Mouse (Mus musculus): ENCODE measurements around the gene Mllt3. TPM values are rescaled to one million over a fixed set of nuclear protein-coding genes. Genes with fewer than 3 reads are reported as not detected.
"Not testable (repeated sequence)": the region's sequence is repeated elsewhere in the genome, so short reads cannot be mapped to it uniquely, and the experiment has no call there.

Mllt3 gene
- total RNA-seq, 4 experiments from 2014 or later = 152 to 188 (median 173) TPM

DNA sequence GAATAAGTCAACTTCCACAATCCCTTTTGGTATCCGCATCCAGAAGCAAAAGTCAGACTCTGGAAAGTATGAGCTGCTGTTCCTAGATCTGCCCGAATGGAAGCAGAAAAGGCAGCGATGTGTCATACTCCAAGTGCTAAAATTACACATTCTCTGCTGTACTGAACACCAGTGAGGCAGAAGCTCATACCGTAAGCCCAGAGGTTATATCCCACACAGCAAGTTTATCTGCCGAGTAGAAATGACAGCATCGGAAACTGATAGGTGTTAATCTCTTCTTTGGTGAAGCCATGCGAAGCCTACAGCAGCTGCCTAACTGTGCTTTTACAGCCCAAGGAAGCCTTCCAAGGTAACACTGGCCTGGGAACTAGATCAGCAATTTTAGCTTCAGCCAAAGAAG is 17.9 kb downstream of the Mllt3 start:
- DNase-seq (ENCODE audit: low spot score in 2 of 2) = no peak

DNA sequence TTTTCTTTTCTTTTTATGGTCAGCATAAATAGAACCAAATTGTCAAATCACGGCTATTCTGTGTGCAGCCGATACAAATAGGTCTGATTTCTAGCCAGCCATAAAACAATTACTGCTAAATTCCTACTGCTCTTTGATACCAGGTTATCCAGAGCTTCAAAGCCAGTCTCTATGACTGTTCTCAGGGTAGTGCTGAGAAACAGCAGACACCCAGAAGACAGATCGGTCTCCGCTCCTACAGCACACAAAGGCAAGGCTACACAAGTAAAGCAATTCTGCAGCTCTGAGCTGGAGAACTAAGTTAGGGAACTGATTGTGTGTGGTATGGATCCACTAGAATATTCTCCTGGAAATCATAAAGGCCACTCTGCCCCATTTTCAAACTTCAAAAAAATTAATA is 20.4 kb downstream of the Mllt3 start:
- no peak for DNase-seq (ENCODE audit: low spot score in 2 of 2)

DNA sequence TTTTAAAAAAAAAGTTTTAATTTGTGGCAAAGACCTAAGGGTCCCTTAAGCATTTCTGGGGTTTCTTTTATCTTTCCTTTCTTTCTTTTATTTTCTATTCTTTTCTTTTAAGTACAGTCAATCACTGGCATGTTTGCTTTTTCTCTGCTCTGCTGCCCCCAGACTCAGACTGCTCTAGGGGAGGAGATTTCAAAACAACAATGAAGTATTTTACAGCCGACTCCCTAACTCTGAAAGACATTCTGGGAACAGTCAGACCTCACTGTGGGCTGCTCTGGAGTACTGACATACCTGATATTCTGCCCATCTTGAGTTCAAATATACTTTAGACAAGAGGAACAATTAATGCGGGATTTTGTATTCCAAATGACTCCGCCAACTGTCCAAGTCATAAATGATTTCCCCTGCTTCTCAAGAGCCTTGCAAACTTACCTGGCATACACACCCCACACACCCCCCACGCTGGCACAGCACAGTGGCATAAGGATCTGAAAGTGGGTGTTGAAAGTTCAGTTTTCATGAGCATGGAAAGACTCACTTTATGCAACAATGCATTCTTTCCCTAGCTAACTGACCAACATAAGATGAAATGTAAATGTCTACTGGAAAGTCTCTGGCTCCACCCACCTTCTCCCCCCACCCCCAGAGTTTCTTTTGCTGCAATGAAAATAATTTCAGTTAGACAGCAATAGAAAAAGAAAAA is 21.1 kb downstream of the Mllt3 start:
- no peak for DNase-seq (ENCODE audit: low spot score in 2 of 2)

DNA sequence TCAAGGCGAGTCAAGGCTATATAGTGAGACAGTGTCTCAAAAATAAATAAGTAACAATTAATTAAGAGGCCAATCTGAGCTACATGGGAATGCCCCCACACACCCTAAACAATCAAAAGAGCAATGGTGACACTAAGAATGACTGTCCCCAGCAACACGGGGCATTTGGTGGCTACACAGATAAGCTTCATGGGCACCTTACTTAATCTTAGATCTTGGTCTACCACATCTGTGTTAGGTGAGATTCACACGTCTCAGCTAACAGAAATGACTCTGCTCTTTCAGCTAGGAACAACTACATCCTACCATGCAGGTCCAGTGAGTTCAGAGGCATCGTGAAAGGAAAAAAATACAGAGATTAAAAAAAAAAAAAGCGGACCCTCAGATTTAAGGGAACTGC is 22.7 kb downstream of the Mllt3 start:
- no peak for DNase-seq (ENCODE audit: low spot score in 2 of 2)

DNA sequence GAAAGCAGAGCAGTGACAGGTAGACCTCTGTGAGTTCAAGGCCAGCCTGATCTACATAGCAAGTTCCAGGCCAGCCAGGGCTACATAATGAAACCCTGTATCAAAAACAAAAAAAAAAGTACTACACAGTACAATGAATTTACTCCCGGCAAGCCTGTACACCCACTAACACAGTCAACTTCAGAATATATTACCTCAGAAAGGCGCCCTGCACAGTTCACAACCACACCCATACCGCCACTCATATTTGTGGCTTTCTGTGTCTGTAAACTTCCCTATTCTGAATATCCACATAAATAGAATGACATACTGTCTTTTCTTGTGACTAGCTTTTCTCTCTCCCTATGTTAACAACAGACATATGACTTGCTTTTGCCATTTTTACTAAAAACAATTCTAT is 27.4 kb downstream of the Mllt3 start:
- DNase-seq (ENCODE audit: low spot score in 2 of 2) = no peak

DNA sequence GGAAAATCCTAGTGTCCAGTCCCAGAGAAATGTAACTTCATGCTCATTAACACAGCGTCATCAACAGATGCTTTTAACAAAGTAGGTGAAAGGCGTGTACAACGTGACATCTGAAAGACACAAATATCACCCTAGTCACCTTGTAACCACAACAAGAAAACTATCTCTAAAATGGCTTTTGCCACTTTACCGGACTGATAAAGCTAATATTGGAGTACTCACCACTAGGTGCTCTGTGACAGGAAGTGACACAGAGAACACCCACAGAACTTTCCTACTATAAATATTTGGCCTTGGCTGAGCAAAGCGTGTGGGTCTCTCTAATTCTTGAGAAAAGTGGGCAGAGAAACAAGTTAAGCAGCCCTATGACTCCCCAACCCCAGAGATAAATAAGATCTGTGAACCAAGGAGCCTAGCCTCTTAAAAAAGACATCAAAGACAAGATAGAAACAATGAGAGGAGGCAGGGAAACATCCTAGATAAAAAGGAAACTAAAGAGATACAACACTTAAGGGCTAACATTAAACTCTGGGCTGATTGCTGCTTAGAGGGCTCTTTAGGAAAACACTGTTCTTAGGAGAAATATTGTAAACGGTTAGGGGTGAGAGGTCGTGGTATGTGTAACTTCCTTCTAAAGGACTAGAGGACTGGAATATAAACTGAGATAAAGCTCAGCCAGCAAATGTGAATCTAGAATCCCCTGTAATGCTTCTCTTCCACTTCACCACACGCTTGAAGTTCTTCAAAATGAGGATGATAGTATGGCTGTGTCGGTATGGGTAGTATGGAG is 29.8 kb downstream of the Mllt3 start:
- no peak for DNase-seq (ENCODE audit: low spot score in 2 of 2)

DNA sequence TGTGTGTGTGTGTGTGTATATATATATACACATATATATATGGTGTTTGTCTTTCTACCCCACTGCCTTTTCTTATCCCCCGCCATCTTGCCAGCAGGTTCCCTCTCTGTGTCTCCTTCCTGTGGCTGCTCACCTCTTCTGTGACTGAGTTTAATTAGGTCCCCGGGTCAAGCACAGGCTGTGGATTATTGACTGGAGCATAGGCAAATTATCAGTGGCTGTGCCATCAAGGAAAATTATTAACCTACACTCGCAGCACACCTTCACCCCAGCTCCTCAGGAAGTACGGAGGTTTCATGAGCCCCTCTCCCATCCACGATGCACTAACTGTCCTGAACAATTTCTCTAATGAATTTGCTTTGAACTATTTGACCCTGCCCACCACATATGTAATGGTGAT is 41.5 kb downstream of the Mllt3 start:
- no peak for DNase-seq (ENCODE audit: low spot score in 2 of 2)

DNA sequence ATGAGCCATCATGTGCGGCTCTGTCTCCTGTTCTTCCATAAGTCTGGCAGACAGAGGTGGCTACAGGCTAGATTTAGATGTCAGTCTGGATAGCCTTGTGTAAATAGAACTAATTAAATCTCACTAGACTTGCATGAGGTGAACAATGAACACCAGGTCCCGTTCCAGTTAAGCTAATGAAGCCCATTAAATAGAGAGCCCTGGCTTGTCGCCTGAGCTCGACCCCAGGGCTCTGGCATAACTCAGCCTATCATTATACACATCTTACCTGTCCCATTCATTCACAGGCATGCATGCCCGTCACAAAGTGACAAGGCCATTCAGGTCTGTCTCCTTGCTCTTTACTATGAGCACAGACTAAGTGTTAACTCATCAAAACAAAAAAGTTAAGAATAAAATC is 42.2 kb downstream of the Mllt3 start:
- no peak for DNase-seq (ENCODE audit: low spot score in 2 of 2)

DNA sequence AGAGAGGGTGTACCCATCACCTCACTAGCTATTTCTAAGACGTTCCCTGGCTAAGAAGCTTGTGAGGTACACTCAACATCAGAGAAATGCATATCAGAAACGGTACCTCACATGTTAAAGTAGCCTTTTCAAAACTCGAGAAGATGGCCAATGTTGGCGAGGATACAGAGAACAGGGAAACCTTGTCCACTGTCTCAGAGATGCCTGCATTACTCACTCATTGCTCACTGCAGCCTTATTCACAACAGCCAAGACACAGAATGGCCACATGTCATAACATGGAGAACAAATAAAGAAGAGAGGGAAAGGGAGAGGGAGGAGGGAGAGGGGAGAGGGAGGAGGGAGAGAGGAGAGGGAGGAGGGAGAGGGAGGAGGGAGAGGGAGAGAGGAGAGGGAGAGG is 47.9 kb downstream of the Mllt3 start:
- no peak for DNase-seq (ENCODE audit: low spot score in 2 of 2)

DNA sequence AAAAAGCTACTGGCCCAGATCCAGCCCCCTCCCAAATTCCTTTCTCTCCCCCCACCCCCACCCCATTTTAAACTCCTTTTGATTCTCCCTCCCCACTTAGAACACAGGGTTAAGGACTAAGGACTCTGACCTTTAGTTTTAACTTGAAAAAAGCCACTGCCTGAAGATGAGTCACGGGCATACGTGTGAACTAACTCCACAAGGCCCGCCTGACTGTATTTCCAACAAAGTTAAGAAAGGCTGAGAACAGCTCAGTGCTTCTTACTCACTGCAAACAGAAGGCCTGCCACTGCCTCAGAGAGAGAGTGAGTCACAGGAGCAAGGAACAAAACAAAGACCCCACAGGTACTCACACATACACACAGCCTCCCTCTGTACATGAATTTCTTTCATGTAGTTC is 48.6 kb downstream of the Mllt3 start:
- no peak for DNase-seq (ENCODE audit: low spot score in 2 of 2)

DNA sequence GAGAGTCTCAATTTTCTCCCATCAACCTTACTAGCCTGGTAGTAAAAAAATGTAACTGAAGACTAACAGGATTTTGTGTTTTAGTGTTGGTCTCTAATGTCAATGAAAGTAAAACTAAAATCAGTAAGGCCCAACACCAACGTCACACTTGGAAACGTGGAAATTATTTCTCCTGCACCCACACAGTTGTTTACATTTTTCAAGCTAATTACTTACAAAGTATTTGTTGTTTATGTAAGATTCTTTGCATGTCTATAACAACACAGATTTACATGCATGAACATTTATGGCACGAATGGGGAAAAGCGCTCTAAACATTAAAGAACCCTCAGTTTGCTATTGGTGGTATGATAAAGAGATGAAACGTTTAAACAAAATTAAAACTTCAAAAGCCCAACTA is 49.1 kb downstream of the Mllt3 start:
- DNase-seq (ENCODE audit: low spot score in 2 of 2) = no peak

DNA sequence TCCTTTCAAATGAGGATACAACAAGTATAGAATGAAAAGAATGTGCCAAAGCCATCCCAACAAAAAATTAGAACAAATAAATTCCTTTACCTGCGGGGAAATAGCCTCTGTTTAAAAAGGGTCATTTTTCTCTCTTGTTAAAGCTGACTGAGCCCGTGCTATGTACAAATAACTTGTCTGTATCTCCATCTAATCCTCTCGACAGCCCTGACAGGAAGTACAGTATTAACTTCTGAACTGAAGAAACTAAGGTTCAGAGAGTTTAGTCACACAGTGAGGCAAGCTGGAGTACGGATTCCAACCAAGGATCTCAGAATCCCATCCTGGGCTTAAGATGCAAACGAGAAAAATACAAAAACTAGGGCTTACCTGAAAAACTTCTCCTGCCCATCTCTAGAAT is 50.6 kb downstream of the Mllt3 start:
- DNase-seq (ENCODE audit: low spot score in 2 of 2) = no peak

DNA sequence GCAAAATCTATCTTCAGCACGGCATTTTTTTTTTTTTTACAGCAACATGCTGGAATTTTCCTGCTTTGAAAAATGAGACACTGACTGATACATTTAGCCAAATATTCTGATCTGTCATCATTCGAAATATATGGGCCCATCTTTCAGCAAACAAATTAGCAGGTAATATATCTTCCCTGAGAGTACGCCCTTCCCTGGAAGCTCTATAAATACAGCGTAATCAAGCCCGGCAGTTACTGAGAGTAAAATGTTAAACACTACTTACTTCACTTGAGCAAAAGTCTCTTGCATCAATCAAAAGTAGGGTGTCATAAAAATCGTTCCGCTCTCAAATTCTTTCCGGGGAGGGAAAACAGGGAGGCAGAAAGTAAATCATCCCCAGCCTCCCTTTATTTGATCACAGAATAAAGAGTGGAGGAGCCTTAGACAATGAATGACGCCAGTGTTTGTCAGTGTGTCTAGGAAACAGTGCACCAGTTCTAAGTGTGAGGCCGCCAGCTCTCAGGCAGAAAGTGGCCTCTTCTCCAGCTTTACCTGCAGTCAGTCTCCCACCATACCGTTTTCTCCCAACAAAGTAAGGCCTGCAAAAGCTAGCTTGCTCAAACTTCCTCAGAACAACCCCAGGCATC is 55.2 kb downstream of the Mllt3 start:
- DNase-seq (ENCODE audit: low spot score in 2 of 2) = no peak

DNA sequence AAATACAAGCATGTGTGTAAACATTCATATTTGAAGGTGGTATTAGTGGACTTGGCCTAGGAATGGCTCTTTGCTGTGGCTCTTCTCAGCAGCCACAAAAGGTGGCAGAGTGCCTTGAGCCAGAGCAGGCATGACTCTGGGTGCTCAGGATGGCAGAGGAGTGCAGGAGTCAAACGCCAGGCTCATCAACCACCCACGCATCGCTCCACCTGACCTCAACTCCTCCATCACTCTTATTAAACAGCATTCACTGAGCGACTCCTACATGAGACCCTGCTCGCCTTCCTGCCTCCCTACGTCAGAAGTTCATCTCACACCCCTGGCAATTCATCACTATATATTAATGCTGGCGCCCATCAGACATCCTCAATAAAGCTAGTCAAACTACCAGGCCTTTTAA is 67.3 kb downstream of the Mllt3 start:
- no peak for DNase-seq (ENCODE audit: low spot score in 2 of 2)

DNA sequence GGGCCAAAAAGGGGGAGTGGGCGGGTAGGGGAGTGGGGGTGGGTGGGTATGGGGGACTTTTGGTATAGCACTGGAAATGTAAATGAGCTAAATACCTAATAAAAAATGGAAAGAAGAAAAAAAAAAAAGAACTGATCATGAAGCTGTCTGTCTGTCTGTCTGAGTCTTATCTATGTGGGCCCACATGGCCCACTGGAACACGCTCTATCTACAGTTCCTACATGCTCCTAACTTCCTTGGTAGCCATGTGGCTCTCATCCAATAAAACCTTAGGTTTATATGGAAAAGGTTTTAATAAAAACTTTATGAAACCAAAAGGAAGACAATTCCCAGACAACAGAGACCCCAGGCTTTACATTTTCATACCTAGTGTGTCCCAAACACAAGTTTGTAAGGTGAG is 68.3 kb downstream of the Mllt3 start:
- not testable (repeated sequence) for DNase-seq (ENCODE audit: low spot score in 2 of 2)

DNA sequence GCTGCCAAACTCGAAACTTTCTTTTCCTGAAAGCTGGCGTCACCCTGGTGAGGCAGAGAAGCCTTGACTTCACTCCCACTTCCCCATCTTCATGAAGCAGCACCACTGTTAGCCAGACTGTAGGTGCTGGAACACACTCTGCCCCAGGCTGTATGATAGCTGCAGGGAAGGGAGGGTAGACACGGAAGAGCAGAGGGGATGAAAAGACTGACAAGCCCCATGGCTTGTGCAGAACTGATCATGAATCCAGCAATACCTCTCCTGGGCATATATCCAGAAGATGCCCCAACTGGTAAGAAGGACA is 69.4 kb downstream of the Mllt3 start:
- DNase-seq (ENCODE audit: low spot score in 2 of 2) = no peak

DNA sequence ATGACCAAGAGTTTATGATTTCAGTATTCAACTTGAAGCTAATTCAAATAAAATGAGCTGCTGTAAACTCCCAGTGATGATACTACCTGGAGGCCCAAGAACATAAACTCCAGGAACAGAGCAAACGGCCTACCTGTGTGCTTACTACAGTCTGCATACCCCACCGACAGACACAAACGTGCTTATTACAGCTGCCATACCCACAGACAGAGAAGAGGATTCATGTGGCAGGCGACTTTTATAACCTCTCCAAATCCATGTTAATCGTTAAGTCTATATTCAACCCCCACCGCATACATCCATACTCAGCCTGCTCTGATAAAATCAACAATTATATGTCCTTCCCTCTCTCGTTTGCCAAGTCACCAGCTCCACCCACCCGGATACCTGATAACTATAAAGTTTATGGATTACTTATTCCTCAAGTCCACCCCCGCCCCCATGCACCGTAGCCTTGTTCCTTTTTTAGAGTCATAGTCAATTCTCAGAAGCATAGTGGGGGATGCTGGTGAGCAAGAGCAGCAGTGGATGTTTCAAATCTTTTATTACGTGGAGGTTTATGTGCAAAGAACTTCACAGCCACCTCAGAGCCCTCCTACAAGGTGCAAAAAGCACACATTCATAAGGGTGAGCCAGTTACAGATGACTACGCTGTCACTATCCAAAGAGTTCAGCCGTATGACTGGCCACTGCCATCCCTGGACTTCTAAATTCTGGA is 70.0 kb downstream of the Mllt3 start:
- no peak for DNase-seq (ENCODE audit: low spot score in 2 of 2)

DNA sequence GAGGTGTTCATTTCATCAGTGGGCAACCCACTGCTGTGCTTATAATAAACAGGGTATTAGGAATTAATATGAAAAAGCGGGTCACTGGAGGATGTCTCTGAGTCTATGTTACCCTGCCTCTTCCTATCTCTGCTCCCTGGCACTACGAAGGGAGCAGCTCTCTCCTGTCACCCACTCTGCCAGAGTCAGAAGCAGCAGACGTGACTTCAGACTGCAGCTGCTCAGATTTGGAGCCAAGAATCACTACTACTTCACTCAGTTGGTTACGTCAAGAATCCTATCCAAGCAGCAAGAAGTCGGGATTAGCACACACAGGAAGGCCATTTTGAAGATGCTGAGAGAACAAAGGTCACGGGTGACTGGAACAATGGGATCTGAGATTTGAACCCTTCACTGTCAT is 71.3 kb downstream of the Mllt3 start:
- DNase-seq (ENCODE audit: low spot score in 2 of 2) = no peak

DNA sequence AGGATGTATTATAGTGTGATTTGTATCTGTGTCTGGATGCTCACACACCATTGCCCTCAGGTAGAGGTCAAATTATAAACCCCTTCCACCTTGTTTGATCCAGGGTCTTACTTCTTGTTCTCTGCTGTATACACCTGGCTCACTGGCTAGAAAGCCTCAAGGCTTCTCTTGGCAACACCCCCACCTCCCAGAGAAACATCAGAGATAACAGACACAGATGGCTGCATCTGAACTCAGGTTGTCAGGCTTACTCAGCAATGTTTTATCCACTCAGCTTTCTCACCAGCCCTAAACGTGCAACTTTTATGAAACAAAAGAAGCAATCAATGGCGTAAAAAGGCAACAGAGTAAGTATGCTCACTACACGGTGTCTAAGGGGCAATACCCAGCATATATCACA is 75.3 kb downstream of the Mllt3 start:
- DNase-seq (ENCODE audit: low spot score in 2 of 2) = no peak

DNA sequence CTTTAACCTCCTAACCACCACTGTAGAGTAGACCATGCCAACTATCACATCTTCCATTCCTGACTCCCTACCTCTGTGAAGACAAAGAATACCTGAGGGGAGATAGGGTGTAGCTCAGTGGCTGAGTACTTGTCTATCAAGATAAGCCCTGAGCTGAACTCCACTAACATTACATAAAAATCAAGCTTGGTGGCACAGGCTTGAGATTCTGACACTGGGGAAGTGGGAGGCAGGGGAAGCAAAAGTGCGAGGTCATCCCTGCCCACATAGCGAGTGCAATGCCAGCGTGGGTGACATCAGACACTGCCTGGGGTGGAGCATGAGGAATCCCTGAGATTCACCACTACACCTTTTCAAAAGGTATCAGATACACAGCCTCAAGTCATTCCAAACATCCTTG is 76.0 kb downstream of the Mllt3 start:
- no peak for DNase-seq (ENCODE audit: low spot score in 2 of 2)

DNA sequence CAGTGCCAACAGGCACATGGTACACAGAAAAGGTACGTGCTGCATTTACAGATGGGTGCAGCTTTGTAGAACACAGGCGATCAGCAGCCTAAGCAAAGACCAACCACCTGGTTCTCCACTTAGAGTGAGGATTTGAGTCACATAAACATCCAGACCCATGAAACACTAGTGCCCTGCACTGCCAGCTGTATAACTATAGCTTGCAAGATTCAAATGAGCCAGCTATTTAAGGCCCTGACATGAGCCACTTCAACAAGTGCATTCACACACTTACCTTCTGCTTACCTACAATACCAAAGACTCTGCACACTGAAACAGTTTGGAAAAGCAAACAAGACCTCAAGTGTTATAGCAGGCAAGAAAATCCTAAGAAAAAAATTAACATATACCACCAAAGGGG is 78.0 kb downstream of the Mllt3 start:
- DNase-seq (ENCODE audit: low spot score in 2 of 2) = no peak

DNA sequence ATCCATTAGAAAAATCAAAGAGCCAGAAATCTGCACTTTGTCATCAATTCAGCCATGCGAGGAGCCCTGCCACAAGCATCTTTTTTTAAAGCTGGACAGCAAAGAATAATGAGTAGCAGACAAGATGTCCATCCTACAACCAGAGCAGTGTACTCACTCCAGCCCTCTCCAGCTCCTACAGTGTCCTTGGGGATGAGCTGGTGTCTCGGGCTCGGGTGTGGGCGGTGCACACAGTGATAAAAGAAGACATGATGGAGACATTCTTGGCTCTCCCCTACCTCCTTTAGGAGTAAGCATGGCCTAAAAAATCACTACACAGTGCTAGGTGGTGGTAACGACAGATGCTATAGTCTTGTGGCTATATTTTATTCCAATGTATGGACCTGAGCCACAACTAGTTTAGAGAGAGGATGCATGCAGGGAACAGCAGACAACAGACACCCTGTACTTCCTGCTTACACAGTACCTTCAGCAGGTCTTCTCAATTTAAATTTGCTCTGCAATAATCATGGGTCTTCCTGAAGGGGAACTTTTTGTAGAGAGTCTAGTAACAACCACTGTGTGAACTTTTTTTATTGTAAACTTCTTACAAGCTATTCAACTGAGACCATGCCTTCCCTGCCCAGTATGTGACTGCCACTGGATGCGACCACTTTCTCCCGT is 78.6 kb downstream of the Mllt3 start:
- no peak for DNase-seq (ENCODE audit: low spot score in 2 of 2)

Data from gastrocnemius, adult 8-10 months (tissue).